Mouse (Mus musculus): ENCODE results near the gene Bphl.

GRCm38 (mm10) chr13:34112369-34113081, 75.1 kb downstream of the Bphl start:
- TF ChIP-seq CTCF (IDR thresholded peaks at IDR 0.05; ENCODE audit: insufficient read depth, low read depth, low read length) = no peak
- TF ChIP-seq POLR2A (IDR thresholded peaks at IDR 0.05; ENCODE audit: insufficient read depth, low read depth, low read length) = no peak

All from olfactory bulb, adult 2 months (tissue).